Mouse (Mus musculus): ENCODE results near the gene Cdh7.

DNA sequence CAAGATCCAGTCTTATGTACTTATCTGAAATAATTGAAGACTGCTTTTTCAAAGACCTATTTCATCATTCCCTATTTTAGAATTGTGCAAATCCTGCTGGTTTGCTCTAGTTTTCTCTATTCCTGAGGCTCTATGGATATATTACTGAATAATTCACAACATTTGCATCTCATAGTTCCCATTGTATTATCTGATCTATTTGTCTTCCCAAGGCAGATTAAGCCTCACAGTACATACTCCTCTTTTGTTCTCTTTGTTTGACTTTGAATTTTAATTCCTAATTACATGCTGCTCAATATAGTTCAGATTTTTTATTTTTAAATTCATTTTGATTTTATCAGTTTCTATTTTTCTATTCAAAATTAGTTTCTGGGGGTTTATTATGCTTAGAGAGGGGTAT is 74.1 kb downstream of the Cdh7 start:
- TF ChIP-seq GATA1 (IDR thresholded peaks at IDR 0.05; ENCODE audit: low read depth, low read length) (no peak), HCFC1 (IDR thresholded peaks at IDR 0.05; ENCODE audit: low read depth, low read length) (no peak), POLR2A (IDR thresholded peaks at IDR 0.05; ENCODE audit: control insufficient read depth in 1 of 2, insufficient read depth in 1 of 2, low read depth in 1 of 2, low read length in 2 of 2, poor library complexity in 1 of 2) (no peak), USF1 (IDR thresholded peaks at IDR 0.05; ENCODE audit: low read depth, low read length) (no peak), GABPA (IDR thresholded peaks at IDR 0.05; ENCODE audit: low read depth, low read length) (no peak), CTCF (IDR thresholded peaks at IDR 0.05 in 2 of 3, conservative IDR thresholded peaks at IDR 0.05 in 1 of 3; ENCODE audit: control insufficient read depth in 1 of 3, insufficient read depth in 1 of 3, low read depth in 2 of 3, low read length in 3 of 3, poor library complexity in 1 of 3, severe bottlenecking in 1 of 3) (no peak), MAFK (IDR thresholded peaks at IDR 0.05; ENCODE audit: borderline replicate concordance, low read depth, low read length) (no peak), EP300 (IDR thresholded peaks at IDR 0.05; ENCODE audit: low read depth in 1 of 2, low read length in 2 of 2) (no peak), ZNF384 (IDR thresholded peaks at IDR 0.05; ENCODE audit: low read depth, low read length) (no peak), TAL1 (IDR thresholded peaks at IDR 0.05; ENCODE audit: low read length) (no peak)

All from MEL (cell line).